Mouse (Mus musculus): Measurements from ENCODE around the gene Kcnj15.

Kcnj15 gene

DNA sequence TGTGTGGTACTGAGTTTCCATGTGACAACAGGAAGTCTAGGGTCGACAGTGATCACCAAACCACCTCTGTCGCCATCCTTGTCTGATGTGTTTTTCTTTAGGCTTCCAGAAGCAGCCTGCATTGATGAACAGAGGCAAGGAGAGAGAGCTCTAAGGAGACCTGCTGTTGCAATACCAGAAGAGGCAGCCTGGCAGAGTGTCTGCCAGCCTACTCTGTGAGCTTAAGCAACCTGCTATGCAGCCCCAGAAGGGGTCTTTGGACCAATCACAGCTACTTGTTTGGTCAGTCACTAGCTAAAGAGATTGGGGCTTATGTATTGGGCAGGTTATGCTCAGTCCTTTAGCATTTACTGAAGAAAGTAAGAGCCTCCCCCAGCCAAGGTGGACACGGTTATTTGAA is 11.9 kb upstream of the Kcnj15 start:
- no peak for DNase-seq (ENCODE audit: low read depth, low spot score)

DNA sequence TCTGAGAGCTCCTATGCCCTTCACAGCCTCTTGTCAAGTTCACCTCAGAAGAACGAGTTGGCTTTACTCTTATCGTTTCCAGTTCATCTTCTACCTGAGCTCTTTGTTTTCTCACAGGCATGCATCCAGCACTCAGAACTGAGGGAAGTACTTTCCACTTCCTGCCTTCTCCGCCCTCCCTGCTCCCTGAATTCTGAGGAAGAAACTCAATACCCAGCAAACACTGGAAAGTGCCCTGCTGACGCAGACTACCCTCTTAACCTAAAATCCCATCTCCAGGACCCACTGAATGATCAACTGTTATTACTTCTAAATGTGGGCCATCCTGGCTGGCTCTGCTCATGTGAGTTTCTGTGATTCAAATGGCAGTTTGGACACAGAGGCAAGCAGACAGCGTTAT is 8.7 kb upstream of the Kcnj15 start:
- DNase-seq (ENCODE audit: low read depth, low spot score), result no peak

DNA sequence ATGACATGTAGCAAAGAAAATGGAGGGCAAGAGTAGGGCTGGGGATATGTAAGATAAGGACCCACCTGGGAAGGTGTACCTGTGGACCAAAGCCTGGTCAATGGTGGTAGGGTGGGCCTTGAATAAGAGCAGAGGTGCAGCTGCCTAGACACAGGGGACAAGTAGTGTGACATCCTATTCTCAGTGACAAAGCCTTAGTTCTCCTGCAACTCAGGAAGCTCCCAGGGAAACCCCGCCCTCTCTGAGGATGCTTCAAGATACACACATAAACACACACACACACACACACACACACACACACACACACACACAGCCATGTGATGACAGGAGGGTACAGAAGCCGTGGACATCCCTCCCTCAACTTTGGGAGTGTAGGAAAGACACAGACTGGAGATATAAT is 710 bp upstream of the Kcnj15 start:
- DNase-seq (ENCODE audit: low read depth, low spot score), result no peak

DNA sequence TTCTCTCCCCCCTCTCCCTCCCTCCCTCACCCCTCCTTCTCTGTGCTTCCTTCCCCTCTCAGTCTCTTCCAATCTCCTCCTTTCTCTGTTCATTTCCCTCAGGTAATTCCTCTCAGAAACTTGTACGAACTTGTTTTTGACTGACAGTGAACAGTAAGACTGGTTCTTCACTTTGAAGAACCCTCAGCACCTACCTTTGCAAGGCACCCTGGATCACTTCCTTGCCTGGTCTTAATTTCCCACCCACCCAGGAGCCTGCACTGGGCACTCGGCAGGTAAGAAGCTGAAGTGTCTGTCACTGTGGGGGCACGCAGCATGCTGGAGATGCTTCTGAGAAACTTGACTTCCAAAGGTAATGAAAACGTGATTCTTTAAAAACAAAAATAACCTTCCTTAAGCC is 742 bp downstream of the Kcnj15 start:
- DNase-seq (ENCODE audit: low read depth, low spot score), result no peak

DNA sequence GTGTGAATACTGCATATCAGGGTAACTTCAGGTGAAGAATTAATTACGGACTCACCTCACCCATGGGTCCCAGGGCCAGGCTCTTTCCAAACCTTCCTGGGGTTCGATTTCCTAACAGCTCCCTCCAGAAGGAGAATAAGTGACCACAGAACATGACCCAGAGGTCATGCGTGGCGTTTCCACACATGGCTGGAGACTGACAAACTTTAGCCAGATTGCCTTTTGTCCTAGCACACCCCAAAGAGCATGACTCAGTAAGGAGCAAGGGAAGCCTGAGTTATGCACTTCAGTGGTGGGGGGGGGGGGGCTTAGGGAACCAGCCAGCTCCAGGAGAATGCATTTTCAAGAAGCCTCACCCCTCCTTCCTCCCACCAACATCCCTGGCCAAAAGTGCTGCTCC is 2.1 kb downstream of the Kcnj15 start:
- no peak for DNase-seq (ENCODE audit: low read depth, low spot score)

DNA sequence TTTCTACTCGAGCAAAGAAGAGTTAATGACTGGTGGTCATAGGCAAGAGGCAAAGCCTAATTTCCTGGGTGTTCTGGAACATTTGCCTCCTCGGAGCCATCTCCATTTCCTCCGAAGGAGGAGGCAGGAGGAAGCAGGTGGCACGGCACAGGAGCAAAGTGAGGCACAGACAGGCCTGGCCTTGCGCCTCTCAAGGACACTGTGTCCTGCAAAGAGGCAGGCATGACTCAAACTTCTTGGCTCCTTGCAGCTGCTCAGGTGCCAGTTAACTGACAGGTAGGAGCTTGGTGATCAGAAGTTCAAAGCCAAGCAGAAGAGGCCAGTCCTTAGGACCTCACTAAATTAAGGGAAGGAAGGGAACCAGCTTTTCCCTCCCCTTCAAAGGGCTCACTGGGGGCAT is 3.3 kb downstream of the Kcnj15 start:
- no peak for DNase-seq (ENCODE audit: low read depth, low spot score)

DNA sequence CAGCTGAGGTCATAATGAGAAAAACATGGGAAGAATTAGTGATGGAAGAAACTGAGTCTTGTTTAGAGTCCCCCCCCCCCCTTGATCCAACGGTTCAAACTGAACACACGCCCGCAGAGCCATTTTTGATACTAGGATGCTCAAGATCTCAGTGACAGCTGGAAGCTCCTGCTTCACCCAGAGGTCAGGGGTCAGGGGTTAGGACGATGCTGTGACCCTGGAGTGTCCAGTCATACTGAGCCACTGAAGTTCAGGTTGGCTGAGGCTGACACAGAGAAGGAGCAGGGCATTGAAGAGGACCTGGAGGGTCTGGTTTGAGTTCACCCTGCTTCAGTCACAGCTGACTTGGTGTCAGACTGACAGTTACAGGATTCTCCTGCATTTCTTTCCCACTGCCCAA is 4.4 kb downstream of the Kcnj15 start:
- no peak for DNase-seq (ENCODE audit: low read depth, low spot score)

DNA sequence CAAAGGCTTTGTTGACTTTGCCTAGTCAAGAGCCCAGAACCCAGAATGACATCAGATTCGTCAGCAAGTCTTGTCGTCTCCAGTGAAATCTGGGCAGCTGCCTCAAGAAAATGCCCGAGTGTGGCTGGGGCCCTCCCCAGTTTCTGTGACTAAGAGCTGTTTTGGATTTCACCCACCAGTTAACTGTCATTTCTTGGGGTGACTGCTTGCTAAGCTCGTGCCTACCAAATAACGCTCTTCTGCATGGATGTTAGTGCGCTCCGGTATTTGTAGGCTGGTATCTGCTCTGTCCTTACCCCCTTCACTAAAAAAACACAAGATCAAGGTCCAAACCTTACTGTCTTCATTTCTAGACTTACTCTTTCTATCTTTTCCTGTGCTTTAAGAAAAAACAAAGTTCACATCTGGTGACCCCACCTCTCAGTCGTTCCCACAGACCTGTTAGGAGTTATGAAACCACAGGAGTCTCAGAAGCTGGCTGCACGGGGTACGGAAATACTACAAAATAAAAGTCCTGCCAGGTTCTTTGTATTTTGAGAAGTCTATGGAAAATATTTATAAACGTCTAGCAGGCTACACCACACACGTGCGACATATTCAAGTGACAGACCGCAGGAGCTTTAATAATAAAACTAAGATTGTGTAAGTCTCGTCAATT is 5.5 kb downstream of the Kcnj15 start:
- DNase-seq (ENCODE audit: low read depth, low spot score), result peak; percentile 83

DNA sequence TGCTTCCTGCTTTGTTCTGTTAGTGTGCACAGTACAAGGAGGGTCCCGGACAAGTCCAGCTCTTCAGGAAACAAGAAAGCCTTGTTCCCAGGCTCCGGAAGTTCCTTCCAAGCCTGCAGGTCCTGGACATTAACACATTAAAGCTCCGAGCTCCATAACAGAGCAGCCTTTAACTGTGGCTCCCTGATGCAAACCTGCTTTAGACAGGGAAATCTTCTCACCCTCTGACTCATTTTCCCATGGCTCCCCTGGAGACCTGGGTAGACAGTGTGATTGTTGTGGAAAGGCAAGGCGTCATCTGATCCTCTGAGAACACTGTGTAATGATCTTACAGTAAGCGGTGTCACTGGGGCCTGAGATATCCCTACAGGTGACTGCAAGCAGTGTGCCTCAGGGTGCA is 7.0 kb downstream of the Kcnj15 start:
- DNase-seq (ENCODE audit: low read depth, low spot score), result no peak

DNA sequence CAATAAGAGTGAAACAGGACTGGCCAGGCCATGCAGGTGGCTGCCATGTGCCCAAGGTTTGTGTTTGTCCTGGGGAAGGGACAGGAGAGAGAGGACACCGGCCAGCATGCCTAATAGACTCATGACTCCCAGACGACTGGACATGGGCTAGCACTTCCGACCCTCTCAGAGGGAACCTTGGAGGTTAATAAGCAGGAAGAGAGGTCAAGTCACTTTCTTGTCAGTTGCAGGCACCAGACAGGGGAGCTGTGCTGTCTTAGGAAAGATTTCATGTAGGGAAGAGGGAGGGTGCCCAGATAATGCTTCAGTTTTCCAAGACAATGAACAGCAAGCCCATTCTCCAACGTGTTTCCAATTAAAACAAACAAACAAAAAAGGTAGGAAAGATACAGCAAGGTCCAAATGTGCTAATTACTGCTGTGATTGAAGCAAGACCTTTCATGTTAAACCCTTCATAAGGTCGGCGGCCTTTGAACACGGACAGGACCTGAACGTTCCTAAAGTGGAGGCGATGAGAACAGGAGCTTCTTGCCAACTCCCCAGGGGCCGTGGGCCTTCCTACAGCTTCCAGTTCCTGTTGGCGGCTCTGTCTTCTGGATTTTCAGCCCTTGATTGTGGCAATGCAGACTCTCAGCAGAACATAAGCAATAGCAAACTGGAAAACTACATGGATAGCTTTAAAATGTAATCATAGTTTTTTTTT is 10.3 kb downstream of the Kcnj15 start:
- no peak for DNase-seq (ENCODE audit: low read depth, low spot score)

DNA sequence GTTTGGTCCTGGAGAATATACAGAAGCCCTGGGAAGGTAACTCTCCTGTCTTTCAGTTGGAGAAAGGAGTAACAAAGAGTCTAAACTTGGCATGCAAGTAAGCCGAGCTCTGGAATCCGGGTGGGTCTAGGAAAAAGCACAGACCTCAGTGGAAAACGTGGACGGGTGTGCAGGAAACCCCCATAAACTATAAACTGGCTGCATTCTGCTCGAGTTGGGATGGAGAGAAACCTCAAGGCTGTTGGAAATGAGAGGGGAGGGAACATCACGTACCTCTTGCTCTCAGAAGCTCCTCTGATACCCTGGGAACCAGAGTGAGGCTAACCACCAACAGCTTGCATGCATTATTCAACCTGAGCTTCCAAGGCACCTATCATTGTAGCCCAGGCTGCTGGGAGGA is 12.3 kb downstream of the Kcnj15 start:
- no peak for DNase-seq (ENCODE audit: low read depth, low spot score)

DNA sequence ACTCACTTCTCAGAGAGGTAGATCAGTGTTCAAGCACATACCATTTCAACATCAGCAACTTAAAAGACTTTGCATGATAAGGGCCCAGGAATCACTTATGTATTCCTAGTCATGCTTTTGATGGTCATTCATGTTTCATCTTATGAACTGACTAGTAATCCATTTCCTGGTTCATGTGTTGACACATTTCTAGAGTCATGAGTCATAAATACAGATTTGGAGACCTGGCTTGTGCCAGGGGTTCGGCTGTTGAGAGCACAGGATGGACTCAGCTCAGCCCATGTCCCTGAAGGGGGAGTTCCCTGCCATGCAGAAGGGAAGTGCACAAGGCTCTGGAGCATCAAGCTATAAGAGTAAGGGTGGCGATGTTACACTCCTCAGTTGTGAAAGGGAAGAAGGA is 15.7 kb downstream of the Kcnj15 start:
- DNase-seq (ENCODE audit: low read depth, low spot score), result no peak

DNA sequence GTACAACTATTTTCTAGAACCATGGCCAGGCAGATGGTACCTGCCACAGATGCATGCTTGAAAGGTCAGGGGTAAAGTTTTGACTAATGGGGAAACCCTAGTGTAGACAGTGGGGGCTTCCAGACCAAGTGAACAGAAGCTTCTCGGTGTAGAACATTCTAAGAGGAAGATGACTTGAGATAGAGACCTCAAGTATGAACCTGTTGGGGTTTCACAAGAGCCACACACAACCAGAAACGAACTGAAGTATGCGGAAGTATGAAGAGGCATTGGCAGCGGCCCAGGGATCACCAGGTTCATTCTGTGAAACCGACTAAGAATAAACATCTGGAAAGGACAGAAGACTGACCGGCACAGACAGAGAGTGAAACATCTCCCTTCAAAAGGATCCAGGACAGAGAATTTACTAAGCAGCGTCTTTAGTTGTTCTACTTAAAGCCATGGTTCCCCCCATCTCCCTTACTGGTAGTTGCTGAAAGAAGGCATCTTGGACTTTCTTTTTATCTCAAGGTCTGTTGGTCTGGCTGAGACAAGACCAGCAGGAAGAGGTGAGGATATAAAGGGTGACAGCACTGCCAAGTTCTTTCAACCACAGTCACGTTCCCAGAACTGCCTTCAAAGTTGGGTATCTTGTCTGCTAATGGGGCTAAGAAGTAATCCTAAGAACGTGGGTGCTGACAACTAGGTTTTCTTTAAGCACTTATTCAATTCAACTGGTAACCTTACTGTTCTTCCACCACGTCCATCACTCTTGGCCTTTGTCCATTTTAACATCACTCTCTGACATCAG is 18.6 kb downstream of the Kcnj15 start:
- peak; percentile 35 for DNase-seq (ENCODE audit: low read depth, low spot score)

DNA sequence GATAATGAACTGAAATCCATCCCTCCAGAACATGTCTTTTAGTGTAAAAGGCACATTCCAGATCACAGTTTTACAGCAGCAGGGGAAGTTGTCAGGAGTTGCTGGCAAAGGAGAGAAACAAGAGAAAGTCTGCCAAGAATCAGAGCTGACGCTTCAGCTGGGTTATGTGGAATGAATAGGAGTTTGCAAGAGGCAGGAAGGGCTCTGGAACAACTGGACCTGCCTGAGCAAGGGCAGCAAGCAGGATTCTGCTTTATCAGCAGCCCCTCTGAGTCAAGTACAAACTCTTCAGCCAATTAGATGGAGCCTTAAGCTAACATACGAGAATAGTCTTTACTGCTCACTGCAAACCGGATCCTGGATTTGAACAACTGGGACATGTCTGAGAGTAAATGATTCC is 21.7 kb downstream of the Kcnj15 start:
- no peak for DNase-seq (ENCODE audit: low read depth, low spot score)

DNA sequence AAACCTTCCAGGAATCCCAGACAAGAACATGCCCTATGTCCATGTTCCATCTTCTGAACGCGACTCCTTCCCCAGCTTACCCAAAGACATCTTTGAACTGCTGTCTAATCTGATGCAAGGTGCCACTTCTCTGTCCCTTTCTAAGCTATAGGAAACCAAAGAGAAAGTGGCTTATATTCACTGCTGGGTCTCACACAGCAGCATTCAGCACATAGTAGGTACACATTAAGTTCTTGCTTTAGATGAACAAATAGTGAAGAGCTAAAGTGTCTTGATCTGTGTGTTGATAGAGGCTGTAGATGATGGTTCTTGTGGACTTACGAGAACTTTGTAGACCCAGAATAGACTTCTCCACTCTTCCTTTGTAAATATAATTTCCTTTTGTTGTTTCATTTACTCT is 23.0 kb downstream of the Kcnj15 start:
- DNase-seq (ENCODE audit: low read depth, low spot score), result no peak

DNA sequence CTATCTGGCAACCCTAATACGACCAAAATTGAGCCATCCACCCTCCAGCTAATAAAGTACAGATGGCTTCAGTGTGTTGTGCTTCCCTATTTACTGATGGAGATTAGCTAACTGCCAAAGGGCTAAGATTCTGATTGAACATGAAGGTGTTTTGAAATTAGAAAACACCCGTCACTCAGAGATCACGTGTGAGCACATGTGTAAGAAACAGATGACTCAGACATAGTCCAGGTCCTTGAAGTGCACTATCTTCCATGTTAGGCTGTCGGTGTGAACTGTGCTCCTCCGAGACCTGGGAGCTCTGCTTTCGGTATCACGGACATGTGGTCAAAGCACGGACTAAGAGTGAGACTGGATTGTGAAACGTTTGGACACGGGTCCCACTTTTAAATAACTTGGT is 26.0 kb downstream of the Kcnj15 start:
- DNase-seq (ENCODE audit: low read depth, low spot score), result no peak

DNA sequence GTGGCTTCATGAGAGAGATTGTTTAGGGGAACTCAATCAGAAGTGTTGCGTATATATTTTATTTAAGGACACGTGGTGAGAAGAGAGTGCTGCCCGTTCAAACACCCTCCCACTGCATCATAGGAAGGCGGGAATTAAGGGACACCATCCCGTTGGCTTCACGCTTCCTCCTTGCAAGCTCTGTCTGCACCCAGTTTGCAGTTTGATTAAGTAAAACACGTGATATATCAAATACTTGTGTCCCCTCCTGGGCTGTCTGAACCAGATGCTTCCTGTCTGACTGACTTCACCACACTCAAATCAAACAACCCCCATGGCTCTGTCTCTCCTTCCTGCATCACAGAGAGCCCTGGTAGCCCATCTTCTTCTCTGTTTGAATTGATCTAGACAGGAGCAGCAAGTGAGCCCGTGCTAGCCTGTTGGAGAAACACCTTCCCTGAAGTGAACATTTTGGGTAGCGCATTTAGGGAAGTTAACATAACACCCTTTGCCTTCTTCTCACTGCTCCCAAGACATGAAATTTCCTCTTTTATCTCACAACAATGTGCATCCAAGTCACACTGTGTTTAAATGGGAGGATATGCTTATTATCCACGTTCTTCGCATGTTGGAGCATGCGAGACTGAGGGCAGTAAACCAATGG is 26.8 kb downstream of the Kcnj15 start:
- DNase-seq (ENCODE audit: low read depth, low spot score), result peak; percentile 71

DNA sequence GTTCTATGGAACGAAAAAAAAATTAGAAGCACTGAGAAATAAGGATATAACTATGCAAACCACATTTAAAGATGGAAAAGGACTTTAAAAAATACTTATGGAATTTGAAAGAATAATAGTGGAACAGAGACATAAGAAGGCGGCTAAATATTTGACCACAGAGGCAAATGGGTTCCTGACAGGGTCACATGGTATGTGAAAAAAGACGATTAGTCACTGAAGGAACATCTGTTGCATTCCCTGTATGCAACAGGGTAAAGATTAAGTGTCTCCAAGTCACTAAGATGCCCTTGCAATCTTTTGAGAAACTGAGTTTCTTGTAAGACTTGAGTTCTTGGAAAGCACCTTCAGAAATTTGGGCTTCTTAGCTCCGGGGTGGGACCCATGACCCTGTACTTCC is 27.7 kb downstream of the Kcnj15 start:
- no peak for DNase-seq (ENCODE audit: low read depth, low spot score)

DNA sequence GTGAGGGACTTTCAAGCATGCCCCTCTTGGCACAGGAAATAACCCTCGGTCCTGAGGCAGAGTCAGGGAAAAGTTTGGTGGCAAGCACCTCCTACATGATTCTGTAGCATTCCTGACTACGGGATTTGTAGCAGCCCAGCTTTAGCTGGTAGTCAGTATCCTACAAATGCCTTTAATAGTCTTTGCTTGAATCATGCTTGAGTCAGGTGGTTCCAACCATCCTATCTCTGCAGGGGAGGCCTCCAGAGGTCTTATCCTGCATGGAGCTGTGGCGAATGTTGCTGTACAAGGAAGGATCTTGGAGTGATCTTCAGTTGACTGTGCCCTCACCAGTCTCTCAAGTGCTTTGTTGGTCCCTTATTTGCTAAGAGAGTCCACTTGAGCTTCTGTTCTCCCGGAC is 28.4 kb downstream of the Kcnj15 start:
- no peak for DNase-seq (ENCODE audit: low read depth, low spot score)

DNA sequence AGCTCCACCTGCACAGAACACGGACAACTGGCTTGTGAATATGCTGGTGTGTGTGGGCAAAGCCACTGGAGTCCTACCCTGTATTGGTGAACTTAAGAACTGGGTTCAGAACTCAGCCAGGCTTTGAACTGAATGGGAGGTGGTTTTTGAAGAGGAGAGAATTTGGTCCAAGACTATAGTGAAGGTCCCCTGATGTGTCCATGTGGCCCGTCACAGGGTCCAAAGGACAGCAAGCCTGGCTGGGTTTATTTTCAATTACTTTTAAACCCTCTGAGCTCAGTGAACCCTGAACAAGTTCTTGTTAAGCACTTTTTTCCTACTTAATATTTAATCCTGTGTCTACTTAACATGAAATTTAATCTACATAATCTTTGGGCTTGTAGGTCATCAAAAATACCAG is 30.3 kb downstream of the Kcnj15 start:
- DNase-seq (ENCODE audit: low read depth, low spot score), result no peak

DNA sequence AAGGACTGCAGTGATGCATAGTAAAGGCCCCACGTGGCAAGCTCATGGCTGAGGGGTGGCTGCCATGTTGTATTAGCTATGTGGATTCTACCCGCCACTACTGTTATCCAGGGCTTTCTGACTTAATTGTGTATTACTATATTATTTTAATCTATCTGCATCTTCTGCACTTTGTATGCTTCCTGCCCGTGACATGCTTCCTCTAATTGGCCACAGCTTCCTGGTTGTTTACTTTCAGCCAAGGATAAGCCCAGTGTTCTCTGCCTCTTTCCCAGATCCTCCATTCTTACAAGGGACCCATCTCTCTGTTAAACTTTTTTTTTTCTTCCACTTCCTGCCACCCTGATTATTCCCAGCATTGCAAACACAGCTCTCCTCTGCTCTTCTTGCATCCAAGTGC is 32.0 kb downstream of the Kcnj15 start:
- no peak for DNase-seq (ENCODE audit: low read depth, low spot score)

DNA sequence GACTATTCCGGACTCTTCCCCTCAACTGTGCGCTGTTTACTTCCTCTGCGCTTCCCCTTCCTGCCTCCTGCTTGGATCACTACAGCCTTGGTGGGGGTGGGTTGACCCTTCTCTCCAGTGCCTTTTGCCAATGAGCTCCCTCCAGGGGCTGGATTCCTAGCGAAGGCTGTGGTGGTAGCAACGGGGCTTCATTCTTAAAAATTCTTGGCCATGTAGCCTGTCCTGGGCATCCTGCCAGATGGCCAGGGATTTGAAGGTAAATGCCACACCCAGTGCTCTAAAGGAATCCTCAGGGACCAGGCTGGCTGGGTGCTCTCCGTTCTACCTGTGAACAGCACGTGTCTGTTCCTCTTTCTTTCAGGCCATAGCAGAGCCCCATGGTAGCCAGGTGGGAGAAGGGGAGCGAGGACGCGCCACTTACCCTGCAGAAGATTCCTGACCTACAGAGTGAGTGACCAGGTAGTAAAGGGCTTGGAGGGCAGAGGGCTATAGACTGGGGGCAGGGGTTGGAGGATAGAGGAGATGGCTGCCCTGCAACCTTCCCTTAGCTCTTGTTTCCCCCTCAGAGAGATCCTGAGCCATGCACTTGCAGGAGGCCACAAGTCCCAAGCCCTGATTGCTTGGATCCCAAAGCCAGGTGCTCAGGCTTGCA is 34.2 kb downstream of the Kcnj15 start:
- DNase-seq (ENCODE audit: low read depth, low spot score), result no peak

Measured in CD4-positive, CD25-positive, alpha-beta regulatory T cell, adult 2 months (primary cell).